Mouse (Mus musculus): Measurements from ENCODE around the gene B3gntl1.
A peak's percentile ranks its signal among the peaks of the same experiment; 100 is the strongest.
"Not testable (repeated sequence)": the region's sequence is repeated elsewhere in the genome, so short reads cannot be mapped to it uniquely, and the experiment has no call there.

Gene B3gntl1

DNA sequence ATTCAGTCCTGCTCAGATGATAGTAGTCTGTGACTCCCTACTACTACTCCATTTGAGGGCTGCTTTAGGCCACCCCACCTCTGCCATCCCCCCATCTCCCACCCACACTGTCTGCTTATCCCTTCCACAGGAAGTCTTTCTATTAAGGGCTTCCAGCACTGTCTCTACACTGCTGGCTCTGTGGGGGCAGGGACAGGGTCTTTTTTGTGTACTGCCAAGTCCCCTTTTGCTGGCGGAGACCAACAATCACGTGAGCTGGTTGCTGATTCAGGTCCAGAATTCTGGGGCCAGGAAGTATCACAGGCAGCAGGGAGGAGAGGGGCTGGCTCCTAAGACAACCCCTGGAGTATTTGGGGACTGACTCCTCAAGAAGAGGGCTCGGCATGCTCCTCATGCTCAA, 10.3 kb upstream of the B3gntl1 start:
- DNase-seq (ENCODE audit: low spot score): no peak

DNA sequence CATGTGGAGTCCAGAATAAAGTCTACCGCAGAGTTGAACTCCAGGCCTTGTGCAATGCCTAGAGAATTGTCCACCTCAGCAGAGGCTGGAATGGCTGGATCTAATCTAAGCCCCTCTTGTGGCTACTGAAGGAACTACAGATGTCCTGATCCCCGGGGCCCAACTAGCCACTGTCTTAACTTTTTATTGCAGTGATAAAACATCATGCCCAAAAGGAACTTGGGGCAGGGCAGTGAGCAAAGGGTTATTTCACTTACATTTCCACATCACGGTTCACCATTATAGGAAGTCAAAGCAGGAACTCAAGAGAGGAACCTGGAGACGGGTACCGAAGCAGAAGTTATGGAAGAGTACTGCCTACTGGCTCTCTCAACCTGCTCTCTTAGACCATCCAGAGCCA, 7.8 kb upstream of the B3gntl1 start:
- DNase-seq (ENCODE audit: low spot score): no peak

GRCm38 (mm10) chr11:121679581-121679980, 6.6 kb upstream of the B3gntl1 start:
- DNase-seq (ENCODE audit: low spot score): no peak

DNA sequence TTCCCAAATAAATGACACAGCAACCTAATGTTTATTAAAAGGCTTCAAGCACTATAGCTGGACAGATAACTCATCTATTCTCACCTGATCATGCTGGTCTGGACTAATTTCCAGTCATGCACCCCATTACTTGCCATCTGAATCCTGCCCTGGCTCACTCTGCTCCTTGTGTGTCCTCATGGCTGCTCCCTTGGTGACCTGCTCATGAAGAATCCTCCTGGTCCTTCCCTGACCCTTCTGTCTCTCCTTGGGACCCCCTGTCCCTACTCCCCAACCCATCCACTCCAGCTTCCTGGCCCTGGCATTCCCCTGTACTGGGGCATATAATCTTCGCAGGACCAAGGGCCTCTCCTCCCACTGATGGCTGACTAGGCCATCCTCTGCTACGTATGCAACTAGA, 3.9 kb upstream of the B3gntl1 start:
- DNase-seq (ENCODE audit: low spot score): no peak

DNA sequence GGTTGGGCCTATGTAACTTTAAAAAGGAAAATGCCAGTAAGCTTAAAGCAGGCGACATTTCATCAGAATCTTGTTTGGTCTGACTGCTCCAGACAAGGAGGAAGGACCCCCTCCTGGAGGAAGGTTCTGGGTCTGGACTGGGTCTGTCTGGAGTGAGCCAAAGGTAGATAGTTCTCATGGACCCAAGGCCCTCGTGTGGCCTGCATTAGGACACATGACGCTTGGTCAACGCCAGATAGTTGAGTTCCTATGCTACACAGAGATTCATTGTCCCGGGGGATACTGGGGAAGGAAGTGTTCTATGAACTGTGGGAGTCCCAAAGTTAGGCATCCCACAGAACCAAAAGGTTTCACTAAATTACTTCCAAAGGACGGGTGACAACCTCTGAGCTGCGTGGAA, 676 bp upstream of the B3gntl1 start:
- no peak for DNase-seq (ENCODE audit: low spot score)

DNA sequence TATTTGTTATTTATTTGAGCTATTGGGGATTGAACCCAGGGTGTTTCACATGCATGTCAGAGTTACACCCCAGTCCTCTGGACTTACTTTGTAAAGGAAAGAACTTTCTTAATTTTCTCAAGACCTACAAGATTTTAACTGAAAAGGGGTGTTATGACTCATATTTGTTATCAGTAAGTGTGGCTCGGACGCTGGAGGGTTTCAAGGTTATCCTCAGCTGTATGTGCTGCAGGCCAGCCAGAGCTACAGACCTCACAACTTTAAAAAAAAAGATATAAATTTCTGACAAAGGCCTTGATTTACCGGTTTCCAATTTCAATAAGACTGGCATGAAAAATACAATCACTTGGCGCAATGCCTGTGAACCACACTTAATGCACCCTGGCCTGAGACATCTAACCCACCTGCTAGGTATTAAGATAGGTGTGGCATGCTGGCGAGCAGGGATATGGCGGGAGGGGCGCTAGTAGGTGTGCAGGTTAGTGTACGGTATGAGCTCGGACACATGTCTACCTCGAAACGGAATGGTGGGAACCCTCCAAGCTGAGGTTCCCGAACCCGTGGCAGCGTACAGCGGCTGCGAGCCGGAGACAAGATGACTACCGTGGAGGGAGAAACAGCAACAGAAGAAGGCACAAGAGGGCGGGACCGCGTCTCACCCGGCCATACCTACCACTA, 502 bp downstream of the B3gntl1 start:
- no peak for DNase-seq (ENCODE audit: low spot score)

GRCm38 (mm10) chr11:121670926-121671325, 2.0 kb downstream of the B3gntl1 start:
- DNase-seq (ENCODE audit: low spot score): no peak

GRCm38 (mm10) chr11:121668776-121669175, 4.2 kb downstream of the B3gntl1 start:
- no peak for DNase-seq (ENCODE audit: low spot score)

DNA sequence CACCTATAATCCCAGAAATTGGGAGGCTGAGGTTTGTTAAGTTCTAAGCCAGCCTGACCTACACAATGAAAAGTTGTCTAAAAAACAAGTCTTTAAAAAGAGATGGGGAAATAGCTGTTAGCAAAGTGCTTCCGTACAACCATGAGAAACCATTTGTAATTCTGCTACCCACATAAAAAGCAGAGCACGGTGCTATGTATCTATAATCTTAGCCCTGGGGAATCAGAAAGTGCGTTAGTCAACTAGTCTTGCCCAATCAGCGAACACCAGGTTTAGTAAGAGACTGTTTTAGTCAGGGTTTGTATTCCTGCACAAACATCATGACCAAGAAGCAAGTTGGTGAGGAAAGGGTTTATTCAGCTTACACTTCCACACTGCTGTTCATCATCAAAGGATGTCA, 5.4 kb downstream of the B3gntl1 start:
- DNase-seq (ENCODE audit: low spot score): no peak

DNA sequence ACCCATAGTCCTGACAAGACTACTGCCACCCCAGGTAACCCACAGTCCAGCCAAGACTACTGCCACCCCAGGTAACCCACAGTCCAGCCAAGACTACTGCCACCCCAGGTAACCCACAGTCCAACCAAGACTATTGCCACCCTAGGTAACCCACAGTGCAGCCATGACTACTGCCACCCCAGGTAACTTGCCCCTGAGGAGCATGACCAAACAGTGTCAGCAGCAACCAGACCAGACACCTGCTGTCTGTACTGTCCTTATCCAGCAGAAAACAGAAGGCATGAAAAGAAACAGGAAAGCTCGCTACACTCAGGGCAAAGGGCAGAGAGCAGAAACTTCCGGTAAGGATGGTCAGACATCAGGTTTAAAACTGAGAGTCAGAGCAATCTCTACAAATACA, 11.8 kb downstream of the B3gntl1 start:
- no peak for DNase-seq (ENCODE audit: low spot score)

DNA sequence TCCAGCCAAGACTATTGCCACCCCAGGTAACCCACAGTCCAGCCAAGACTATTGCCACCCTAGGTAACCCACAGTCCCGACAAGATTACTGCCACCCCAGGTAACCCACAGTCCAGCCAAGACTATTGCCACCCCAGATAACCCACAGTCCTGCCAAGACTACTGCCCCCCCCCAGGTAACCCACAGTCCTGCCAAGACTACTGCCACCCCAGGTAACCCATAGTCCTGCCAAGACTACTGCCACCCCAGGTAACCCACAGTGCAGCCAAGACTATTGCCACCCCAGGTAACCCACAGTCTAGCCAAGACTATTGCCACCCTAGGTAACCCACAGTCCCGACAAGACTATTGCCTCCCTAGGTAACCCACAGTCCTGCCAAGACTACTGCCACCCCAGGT, 12.3 kb downstream of the B3gntl1 start:
- DNase-seq (ENCODE audit: low spot score): not testable (repeated sequence)

DNA sequence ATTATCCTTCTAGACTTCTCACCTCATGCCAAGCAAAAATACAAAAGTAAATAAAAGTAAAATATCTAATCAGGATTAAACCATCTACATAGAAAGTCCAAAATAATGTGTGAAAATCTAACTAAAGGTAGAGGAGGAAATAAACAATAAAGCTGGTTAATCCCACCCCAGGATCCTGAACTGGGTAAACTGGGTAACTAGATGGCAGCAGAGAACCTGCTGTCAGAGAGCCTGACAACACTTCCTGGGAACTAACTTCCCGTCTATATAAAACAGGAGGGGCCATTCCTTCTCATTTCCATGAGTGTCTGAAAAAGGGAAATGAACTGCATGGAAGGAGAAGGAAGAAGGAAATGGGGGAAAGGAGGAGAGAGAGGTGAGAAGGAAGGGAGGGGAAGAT, 14.8 kb downstream of the B3gntl1 start:
- DNase-seq (ENCODE audit: low spot score): no peak

DNA sequence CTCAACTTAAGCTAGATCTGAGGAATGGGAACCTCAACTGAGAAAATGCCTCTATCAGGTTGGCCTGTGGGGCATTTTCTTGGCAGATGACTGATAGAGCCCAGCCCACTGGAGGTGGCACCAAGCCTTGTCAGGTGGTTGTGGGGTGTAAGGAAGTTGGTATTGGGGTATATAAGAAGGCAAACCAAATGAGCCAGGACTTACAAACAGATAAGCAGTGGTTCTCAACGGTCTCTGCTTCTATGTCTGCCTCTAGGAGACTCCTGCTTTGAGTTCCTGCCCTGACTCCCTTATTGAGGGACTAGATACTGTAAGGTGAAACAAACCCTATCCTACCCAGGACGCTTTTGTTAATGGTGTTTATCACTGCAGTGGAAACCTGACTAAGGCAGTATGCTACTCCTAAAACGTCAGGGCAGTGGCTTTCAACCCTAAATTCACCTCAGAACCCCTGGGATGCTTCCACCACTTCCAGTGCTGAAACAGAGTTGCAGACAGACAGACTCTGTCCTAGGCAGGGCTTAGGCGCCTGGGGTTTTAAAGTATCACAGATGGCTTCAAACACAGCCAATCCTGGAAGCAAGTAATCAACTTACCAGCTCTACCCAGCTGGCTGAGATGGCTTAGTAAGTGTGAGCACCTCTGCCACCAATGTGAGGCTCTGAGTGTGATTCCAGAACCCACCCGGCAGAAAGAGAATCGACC, 17.0 kb downstream of the B3gntl1 start:
- DNase-seq (ENCODE audit: low spot score): no peak

GRCm38 (mm10) chr11:121655166-121655806, 17.7 kb downstream of the B3gntl1 start:
- DNase-seq (ENCODE audit: low spot score): no peak

- no peak for DNase-seq (ENCODE audit: low spot score)
Measured at GRCm38 (mm10) chr11:121654406-121654945, 18.5 kb downstream of the B3gntl1 start.

DNA sequence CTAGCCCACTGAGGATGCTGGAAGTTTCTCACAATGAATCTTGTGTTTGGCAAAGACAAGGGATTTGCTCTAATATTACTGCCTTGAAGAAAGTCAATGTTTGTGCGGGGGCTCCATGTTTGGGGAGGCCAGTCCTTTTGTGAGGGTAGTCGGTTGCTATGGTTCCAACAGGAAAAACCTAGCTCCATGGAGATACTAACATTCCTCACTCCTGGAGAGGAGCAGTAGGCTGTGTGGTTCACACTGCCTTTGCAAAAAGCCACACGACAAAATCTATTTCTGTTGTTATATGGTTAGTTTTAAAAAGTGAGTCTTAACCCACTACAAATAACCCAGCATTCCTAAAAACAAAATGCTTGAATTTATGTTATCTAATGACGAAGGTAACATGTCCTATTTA, 19.3 kb downstream of the B3gntl1 start:
- no peak for DNase-seq (ENCODE audit: low spot score)

DNA sequence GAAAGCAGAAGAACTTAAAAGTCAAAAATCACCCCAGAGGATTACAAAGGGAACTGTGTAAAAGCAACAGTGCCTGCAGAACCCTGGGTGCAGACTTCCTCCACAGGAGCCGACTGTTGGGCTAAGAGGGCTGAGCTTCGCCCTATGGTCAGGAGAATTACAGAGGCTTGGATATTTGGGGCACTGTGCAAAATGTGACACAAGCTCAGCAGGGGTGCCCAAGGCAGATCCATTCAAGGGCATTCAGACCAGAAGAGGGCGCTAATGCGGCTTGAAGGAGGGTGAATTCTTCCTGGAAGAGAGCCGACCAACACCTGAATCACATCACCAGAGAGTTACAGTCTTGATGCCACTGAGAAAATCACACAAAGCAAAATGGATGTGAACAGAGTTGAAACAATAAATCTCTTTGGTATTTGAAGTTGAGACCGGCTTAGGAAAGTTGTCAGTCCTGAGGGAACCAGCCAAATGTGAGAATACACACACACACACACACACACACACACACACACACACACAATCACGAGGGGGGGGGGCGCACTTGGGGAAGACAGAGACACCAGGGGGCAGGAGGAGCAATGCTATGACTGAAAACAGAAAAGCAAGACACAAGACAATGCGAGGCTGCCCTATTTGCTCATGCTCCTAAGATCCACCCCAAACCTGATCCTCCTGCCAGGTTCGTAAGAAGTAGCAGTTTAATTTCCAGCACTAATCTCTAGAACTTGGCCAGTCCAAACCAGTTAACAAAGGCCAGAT, 20.2 kb downstream of the B3gntl1 start:
- DNase-seq (ENCODE audit: low spot score): peak; percentile 12

- DNase-seq (ENCODE audit: low spot score): no peak
Measured at GRCm38 (mm10) chr11:121651983-121652382, 21.0 kb downstream of the B3gntl1 start.

GRCm38 (mm10) chr11:121651556-121651955, 21.4 kb downstream of the B3gntl1 start:
- no peak for DNase-seq (ENCODE audit: low spot score)

- DNase-seq (ENCODE audit: low spot score): no peak
Measured at GRCm38 (mm10) chr11:121650668-121651067, 22.3 kb downstream of the B3gntl1 start.

GRCm38 (mm10) chr11:121649900-121650299, 23.1 kb downstream of the B3gntl1 start:
- DNase-seq (ENCODE audit: low spot score): peak; percentile 10

DNA sequence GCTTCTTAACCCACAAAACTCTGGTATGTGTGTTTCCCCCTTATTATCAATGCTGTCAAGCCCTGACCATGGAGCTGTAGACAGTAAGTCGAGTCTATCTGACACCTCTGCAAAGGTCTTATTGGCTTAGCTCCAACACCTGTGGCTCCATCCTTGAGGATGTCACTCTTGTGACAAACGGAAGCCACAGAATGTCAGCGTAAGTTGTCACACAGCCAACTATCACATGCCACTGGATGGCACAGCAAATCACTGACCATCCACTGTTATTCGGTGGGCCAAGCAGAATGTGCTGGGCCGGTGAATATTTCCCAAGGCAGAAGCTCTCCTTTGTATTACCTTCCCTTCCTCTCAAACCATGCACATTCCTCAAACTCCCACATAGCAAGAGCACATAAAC, 24.8 kb downstream of the B3gntl1 start:
- no peak for DNase-seq (ENCODE audit: low spot score)
